Mouse (Mus musculus) MEL (cell line): ENCODE measurements around the gene Rpl36a-ps1. TPM values are rescaled to one million over a fixed set of nuclear protein-coding genes. Genes with fewer than 3 reads are reported as not detected.

ENCODE experiments used
- DNase-seq: peaks from one replicate; pipeline ENCODE4 v3.0.0; 2011; ENCODE audit warnings: low read depth, low spot score
- H3K27ac ChIP-seq: 2 replicates; pipeline ENCODE4 v1.5.1; 2012; ENCODE audit warnings: low read depth, mild to moderate bottlenecking, control low read depth, low read length, moderate library complexity; ENCODE audit not compliant: control insufficient read depth
- H3K27me3 ChIP-seq, 2 experiments: fragments of 150-350 bp in 1 of 2; sonication (generic) in 1 of 2; 2 replicates each; pipeline ENCODE4 v1.6.1; 2012; ENCODE audit warnings: low read length in 2 of 2, mild to moderate bottlenecking in 2 of 2, improper control_type of control experiment in 1 of 2, moderate library complexity in 1 of 2; ENCODE audit not compliant: insufficient read depth in 2 of 2, control insufficient read depth in 1 of 2
- H3K36me3 ChIP-seq, 2 experiments: 2 replicates each; pipeline ENCODE4 v1.6.1; 2012 to 2014; ENCODE audit warnings: low read length in 2 of 2, improper control_type of control experiment in 1 of 2, inconsistent platforms in 1 of 2, mild to moderate bottlenecking in 1 of 2; ENCODE audit not compliant: insufficient read depth in 2 of 2, control insufficient read depth in 1 of 2
- H3K4me1 ChIP-seq, 2 experiments: fragments of 150-350 bp in 1 of 2; sonication (generic) in 1 of 2; 2 replicates each; pipeline ENCODE4 v1.6.1; 2012; ENCODE audit warnings: low read length in 2 of 2, improper control_type of control experiment in 1 of 2, mild to moderate bottlenecking in 1 of 2; ENCODE audit not compliant: insufficient read depth in 2 of 2, control insufficient read depth in 1 of 2
- H3K4me3 ChIP-seq, 2 experiments: fragments of 150-350 bp in 1 of 2; sonication (generic) in 1 of 2; 2 replicates each; pipeline ENCODE4 v1.5.1; 2012; ENCODE audit warnings: low read depth in 2 of 2, low read length in 2 of 2, mild to moderate bottlenecking in 2 of 2, moderate library complexity in 2 of 2, control low read depth in 1 of 2, improper control_type of control experiment in 1 of 2; ENCODE audit not compliant: control insufficient read depth in 1 of 2, insufficient read depth in 1 of 2
- H3K79me2 ChIP-seq: 2 replicates; pipeline ENCODE4 v1.6.1; 2012; ENCODE audit warnings: mild to moderate bottlenecking, low read length, moderate library complexity; ENCODE audit not compliant: control insufficient read depth, poor library complexity, insufficient read depth
- H3K9ac ChIP-seq: 2 replicates; pipeline ENCODE4 v1.6.1; 2012; ENCODE audit warnings: low read depth, mild to moderate bottlenecking, control low read depth, low read length, moderate library complexity; ENCODE audit not compliant: control insufficient read depth, poor library complexity, severe bottlenecking
- H3K9me3 ChIP-seq: fragments of 150-350 bp; sonication (generic); replicated peaks from 2 replicates; pipeline ENCODE4 v1.6.1; 2012; ENCODE audit warnings: mild to moderate bottlenecking, low read length, improper control_type of control experiment, moderate library complexity; ENCODE audit not compliant: insufficient read depth
- BHLHE40 ChIP-seq: IDR thresholded peaks from 2 replicates; pipeline ENCODE4 v1.6.1; 2012; ENCODE audit warnings: low read depth, mild to moderate bottlenecking, inconsistent platforms, low read length, improper control_type of control experiment, borderline replicate concordance
- CHD2 ChIP-seq: IDR thresholded peaks from 2 replicates; pipeline ENCODE4 v1.6.1; 2011; ENCODE audit warnings: low read length, improper control_type of control experiment
- CTCF ChIP-seq, 3 experiments: IDR thresholded peaks in 2 of 3; conservative IDR thresholded peaks in 1 of 3; 2 replicates each; pipeline ENCODE4 v1.5.1; 2011 to 2012; ENCODE audit warnings: low read length in 3 of 3, low read depth in 2 of 3, mild to moderate bottlenecking in 2 of 3, improper control_type of control experiment in 1 of 3, inconsistent platforms in 1 of 3, mixed read lengths in 1 of 3, moderate library complexity in 1 of 3; ENCODE audit not compliant: control insufficient read depth in 1 of 3, insufficient read depth in 1 of 3, poor library complexity in 1 of 3, severe bottlenecking in 1 of 3
- E2F4 ChIP-seq: IDR thresholded peaks from 2 replicates; pipeline ENCODE4 v1.6.1; 2011; ENCODE audit warnings: low read depth, low read length, improper control_type of control experiment, borderline replicate concordance
- ELF1 ChIP-seq: IDR thresholded peaks from 2 replicates; pipeline ENCODE4 v1.6.1; 2014; ENCODE audit warnings: low read depth, mild to moderate bottlenecking, inconsistent platforms, low read length, improper control_type of control experiment, moderate library complexity
- GABPA ChIP-seq: IDR thresholded peaks from 2 replicates; pipeline ENCODE4 v1.6.1; 2012; ENCODE audit warnings: low read depth, mild to moderate bottlenecking, inconsistent platforms, low read length, improper control_type of control experiment, moderate library complexity
- GATA1 ChIP-seq: IDR thresholded peaks from 2 replicates; pipeline ENCODE4 v1.6.1; 2011; ENCODE audit warnings: low read depth, low read length, improper control_type of control experiment
- HCFC1 ChIP-seq: IDR thresholded peaks from 2 replicates; pipeline ENCODE4 v1.6.1; 2012; ENCODE audit warnings: low read depth, mild to moderate bottlenecking, inconsistent platforms, low read length, improper control_type of control experiment, moderate library complexity
- JUND ChIP-seq: IDR thresholded peaks from 2 replicates; pipeline ENCODE4 v1.6.1; 2011; ENCODE audit warnings: low read depth, mild to moderate bottlenecking, improper control_type of control experiment, low read length
- KAT2A ChIP-seq: conservative IDR thresholded peaks from 2 replicates; pipeline ENCODE4 v1.6.1; 2012; ENCODE audit warnings: low read depth, low read length, improper control_type of control experiment, inconsistent platforms
- MAZ ChIP-seq: IDR thresholded peaks from 2 replicates; pipeline ENCODE4 v1.6.1; 2012; ENCODE audit warnings: low read depth, mild to moderate bottlenecking, inconsistent platforms, low read length, improper control_type of control experiment
- MXI1 ChIP-seq: IDR thresholded peaks from 2 replicates; pipeline ENCODE4 v1.6.1; 2011; ENCODE audit warnings: mild to moderate bottlenecking, low read depth, low read length, improper control_type of control experiment
- MYB ChIP-seq: IDR thresholded peaks from 2 replicates; pipeline ENCODE4 v1.6.1; 2011; ENCODE audit warnings: mild to moderate bottlenecking, low read depth, low read length, improper control_type of control experiment
- POLR2A ChIP-seq, 2 experiments: IDR thresholded peaks; 2 replicates each; pipeline ENCODE4 v1.6.1; 2011 to 2012; ENCODE audit warnings: low read length in 2 of 2, mild to moderate bottlenecking in 2 of 2, control low read depth in 1 of 2, improper control_type of control experiment in 1 of 2, low read depth in 1 of 2, moderate library complexity in 1 of 2; ENCODE audit not compliant: control insufficient read depth in 1 of 2, insufficient read depth in 1 of 2, poor library complexity in 1 of 2
- POLR2AphosphoS5 ChIP-seq: IDR thresholded peaks from 2 replicates; pipeline ENCODE4 v1.6.1; 2012; ENCODE audit warnings: low read depth, borderline replicate concordance, mild to moderate bottlenecking, inconsistent platforms, low read length, moderate library complexity, mixed read lengths
- RCOR1 ChIP-seq: IDR thresholded peaks from 2 replicates; pipeline ENCODE4 v1.6.1; 2012; ENCODE audit warnings: low read depth, mild to moderate bottlenecking, inconsistent platforms, low read length, improper control_type of control experiment
- SIN3A ChIP-seq: IDR thresholded peaks from 2 replicates; pipeline ENCODE4 v1.6.1; 2012; ENCODE audit warnings: low read length, improper control_type of control experiment, inconsistent platforms
- SMC3 ChIP-seq: IDR thresholded peaks from 2 replicates; pipeline ENCODE4 v1.6.1; 2011; ENCODE audit warnings: low read depth, low read length, improper control_type of control experiment
- TAL1 ChIP-seq: IDR thresholded peaks from 2 replicates; pipeline ENCODE4 v1.6.1; 2012; ENCODE audit warnings: mild to moderate bottlenecking, inconsistent platforms, low read length, moderate library complexity, mixed read lengths
- TBP ChIP-seq: IDR thresholded peaks from 2 replicates; pipeline ENCODE4 v1.8.0; 2011; ENCODE audit warnings: low read depth, low read length, improper control_type of control experiment
- UBTF ChIP-seq: IDR thresholded peaks from 2 replicates; pipeline ENCODE4 v1.6.1; 2012; ENCODE audit warnings: low read depth, mild to moderate bottlenecking, inconsistent platforms, low read length, improper control_type of control experiment, moderate library complexity, borderline replicate concordance; ENCODE audit not compliant: insufficient read depth
- USF2 ChIP-seq, 2 experiments: IDR thresholded peaks; 2 replicates each; pipeline ENCODE4 v1.6.1; 2011 to 2012; ENCODE audit warnings: improper control_type of control experiment in 2 of 2, low read length in 2 of 2, borderline replicate concordance in 1 of 2, inconsistent platforms in 1 of 2, low read depth in 1 of 2, mild to moderate bottlenecking in 1 of 2; ENCODE audit not compliant: insufficient read depth in 1 of 2
- ZKSCAN1 ChIP-seq: IDR thresholded peaks from 2 replicates; pipeline ENCODE4 v1.6.1; 2012; ENCODE audit warnings: low read depth, mild to moderate bottlenecking, inconsistent platforms, low read length, improper control_type of control experiment, moderate library complexity
- polyA plus RNA-seq, 2 experiments: library from polyadenylated mRNA; stranded (reverse) in 1 of 2; unstranded in 1 of 2; fragments of >175 nt in 1 of 2; fragments of >200 nt in 1 of 2; gene quantifications; 2 replicates each; pipeline versions ENCODE4 v1.2.1 to v1.2.4; 2012; ENCODE audit warnings: low replicate concordance in 2 of 2, low read depth in 1 of 2; ENCODE audit not compliant: insufficient read length in 2 of 2, insufficient read depth in 1 of 2, missing spikeins in 1 of 2
- total RNA-seq: library from RNA; depleted of rRNA; stranded (reverse); fragments of 300-350 nt; gene quantifications from 2 replicates; pipeline ENCODE4 v1.2.3, GENCODE M21; 2012

The Rpl36a-ps1 gene
- total and polyA plus RNA-seq, 3 experiments = 7.4 to 157 TPM; not detected in 1

DNA sequence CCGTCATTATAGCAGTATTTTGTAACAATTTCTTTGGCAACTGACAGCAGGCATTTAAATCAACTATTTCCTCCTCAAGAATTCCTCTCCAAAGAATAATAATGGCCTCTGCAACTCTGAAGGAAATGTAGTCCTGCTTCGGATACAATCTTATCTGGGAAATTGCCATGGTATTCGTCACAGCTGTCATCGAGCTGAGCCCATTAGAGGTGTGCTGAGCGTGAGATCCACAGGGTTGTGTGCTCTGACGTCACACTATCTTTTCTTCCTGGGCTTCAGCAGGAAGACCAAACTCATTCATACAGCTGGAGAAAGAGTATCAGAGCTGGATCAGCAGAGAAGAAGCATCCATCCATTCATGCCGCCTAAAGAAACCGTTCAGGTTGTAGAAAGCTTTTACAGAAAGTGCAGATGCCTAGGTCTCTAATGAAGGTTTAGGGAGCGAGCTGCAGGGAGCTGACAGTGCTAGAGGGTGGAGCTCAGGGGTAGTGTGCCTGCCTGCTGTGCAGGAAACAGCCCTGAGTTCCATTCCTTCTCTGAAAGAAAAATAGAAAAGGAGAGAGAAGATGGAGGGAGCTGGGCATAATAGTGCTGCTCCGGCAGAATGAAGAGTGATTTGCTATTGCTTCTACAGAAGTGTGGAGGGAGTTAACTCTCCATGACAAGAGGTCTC lies 25.2 kb upstream of the Rpl36a-ps1 start:
- Histone ChIP-seq H3K27ac (no peak overlapping the region), H3K36me3 (no peaks in the 10 kb centered on the region), H3K27me3 (no peaks in the 10 kb centered on the region), H3K9ac (no peak overlapping the region), H3K9me3 (no peaks in the 10 kb centered on the region), H3K4me3 (no peak overlapping the region), H3K79me2 (no peaks in the 10 kb centered on the region), H3K4me1 (no peaks in the 10 kb centered on the region)
- DNase-seq = no peak
- TF ChIP-seq GATA1 = no peak
- TF ChIP-seq BHLHE40 = no peak
- no peak for TF ChIP-seq ZKSCAN1
- no peak for TF ChIP-seq POLR2AphosphoS5
- no peak for TF ChIP-seq SIN3A
- TF ChIP-seq UBTF = no peak
- TF ChIP-seq ELF1 = no peak
- TF ChIP-seq TBP = no peak
- TF ChIP-seq HCFC1 = no peak
- TF ChIP-seq MAZ = no peak
- TF ChIP-seq E2F4 = no peak
- TF ChIP-seq CHD2 = no peak
- no peak for TF ChIP-seq MXI1
- TF ChIP-seq KAT2A = no peak
- TF ChIP-seq TAL1 = no peak
- no peak for TF ChIP-seq USF2 (IDR thresholded peaks at IDR 0.05; ENCODE audit: borderline replicate concordance in 1 of 2, insufficient read depth in 1 of 2, low read depth in 1 of 2, low read length in 2 of 2)
- TF ChIP-seq POLR2A (IDR thresholded peaks at IDR 0.05; ENCODE audit: control insufficient read depth in 1 of 2, insufficient read depth in 1 of 2, low read depth in 1 of 2, low read length in 2 of 2, poor library complexity in 1 of 2) = no peak
- TF ChIP-seq JUND = no peak

DNA sequence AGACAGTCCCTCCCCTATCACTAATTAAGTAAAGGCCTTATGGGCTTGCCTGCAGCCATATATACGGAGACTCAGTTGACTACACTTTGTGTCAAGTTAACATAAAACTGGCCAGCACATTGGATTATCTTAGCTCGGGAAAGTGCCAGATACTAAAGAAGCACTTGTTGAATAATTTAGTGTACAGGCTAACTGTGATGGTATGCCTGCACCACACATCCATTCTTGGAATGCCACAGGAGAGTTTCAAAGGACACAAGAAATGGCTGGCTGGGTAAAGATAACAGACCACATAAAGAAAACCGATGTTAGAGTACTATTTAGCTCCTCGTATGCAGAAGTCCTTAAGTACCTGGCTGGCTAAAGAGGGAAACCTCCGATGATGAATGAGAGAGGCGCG lies 24.6 kb upstream of the Rpl36a-ps1 start:
- H3K27me3 ChIP-seq = no peaks in the 10 kb centered on the region
- H3K36me3 ChIP-seq = no peaks in the 10 kb centered on the region
- TF ChIP-seq POLR2A (IDR thresholded peaks at IDR 0.05; ENCODE audit: control insufficient read depth in 1 of 2, insufficient read depth in 1 of 2, low read depth in 1 of 2, low read length in 2 of 2, poor library complexity in 1 of 2) (no peak), KAT2A (no peak), MAZ (no peak), CTCF (IDR thresholded peaks at IDR 0.05 in 2 of 3, conservative IDR thresholded peaks at IDR 0.05 in 1 of 3; ENCODE audit: control insufficient read depth in 1 of 3, insufficient read depth in 1 of 3, low read depth in 2 of 3, low read length in 3 of 3, poor library complexity in 1 of 3, severe bottlenecking in 1 of 3) (no peak), MYB (no peak), SMC3 (no peak), RCOR1 (no peak), ZKSCAN1 (no peak), GABPA (no peak), TAL1 (no peak), ELF1 (no peak), SIN3A (no peak)
- no peaks in the 10 kb centered on the region for H3K79me2 ChIP-seq
- H3K9ac ChIP-seq = no peak overlapping the region
- H3K9me3 ChIP-seq = no peaks in the 10 kb centered on the region
- H3K27ac ChIP-seq = no peak overlapping the region
- H3K4me1 ChIP-seq = no peaks in the 10 kb centered on the region
- DNase-seq = no peak
- H3K4me3 ChIP-seq = no peak overlapping the region
